Mouse (Mus musculus) ES-E14 (cell line): Measurements from ENCODE around the gene Emc3.

Experiments used
- CHD2 ChIP-seq: IDR thresholded peaks from 2 replicates; pipeline ENCODE4 v1.6.1; 2014; ENCODE audit warnings: mild to moderate bottlenecking, low read depth, low read length, inconsistent platforms
- HCFC1 ChIP-seq: IDR thresholded peaks from 2 replicates; pipeline ENCODE4 v1.6.1; 2012; ENCODE audit warnings: low read length, inconsistent platforms, borderline replicate concordance; ENCODE audit not compliant: insufficient read depth
- MAFK ChIP-seq: IDR thresholded peaks from 2 replicates; pipeline ENCODE4 v1.6.1; 2014; ENCODE audit warnings: mild to moderate bottlenecking, low read depth, low read length, inconsistent platforms; ENCODE audit not compliant: insufficient read depth
- ZC3H11A ChIP-seq: IDR thresholded peaks from 2 replicates; pipeline ENCODE4 v1.6.1; 2012; ENCODE audit warnings: low read depth, mild to moderate bottlenecking, inconsistent platforms, low read length, borderline replicate concordance
- ZNF384 ChIP-seq: IDR thresholded peaks from 2 replicates; pipeline ENCODE4 v1.6.1; 2012; ENCODE audit warnings: low read depth, low read length, inconsistent platforms

GRCm38 (mm10) chr6:113492101-113492864 is 39.2 kb downstream of the Emc3 start:
- TF ChIP-seq ZC3H11A (no peak), MAFK (no peak), ZNF384 (no peak), CHD2 (no peak), HCFC1 (no peak)
